Mouse (Mus musculus): Measurements from ENCODE around the gene Odf3l1. TPM values are rescaled to one million over a fixed set of nuclear protein-coding genes. Genes with fewer than 3 reads are reported as not detected.

Odf3l1 gene
- total RNA-seq, 2 experiments from 2014 or later, result 0.34 TPM; not detected in 1

Other genes starting within 250 kb of the Odf3l1 start
- gene Lingo1, start 68.2 kb downstream of the Odf3l1 start, total RNA-seq (2021), result 100 to 1,000 TPM; 285 to 307 TPM
- gene Cspg4, start 354 bp upstream of the Odf3l1 start, total RNA-seq (2021), result 10 to 100 TPM; 37.0 to 37.5 TPM
- 1 to 10 TPM; 4.8 to 5.3 TPM for gene Snx33, start 63.7 kb upstream of the Odf3l1 start, total RNA-seq (2021)
- 10 to 100 TPM; 50.6 to 51.6 TPM for gene Imp3, start 72.8 kb upstream of the Odf3l1 start, total RNA-seq (2021)
- 10 to 100 TPM; 18.6 to 18.7 TPM for gene Snupn, start 86.2 kb upstream of the Odf3l1 start, total RNA-seq (2021)
- 10 to 100 TPM; 35.3 TPM for gene Ptpn9, start 130.2 kb upstream of the Odf3l1 start, total RNA-seq (2021)
- 10 to 100 TPM; 36.2 to 36.4 TPM for gene Sin3a, start 207.4 kb upstream of the Odf3l1 start, total RNA-seq (2021)

Measured in layer of hippocampus, postnatal 10 days (tissue).